Comparison of ENCODE assay signal across 1 mouse cellular context in genomic region chr10:30803587-30804253, GRCm38 (mm10).
TF ChIP-seq lines count a peak whose summit lies in the region.

No protein-coding gene starts in this region.

TF ChIP-seq in CH12.LX, 34 proteins besides CTCF, POLR2A, EP300 and RAD21 (continued from another document):
- TF ChIP-seq NELFE (IDR thresholded peaks at IDR 0.05; ENCODE audit: low read depth, low read length) (no peak), MAX (IDR thresholded peaks at IDR 0.05; ENCODE audit: low read length) (no peak; the same call in 1 of the 2 replicates), IRF4 (IDR thresholded peaks at IDR 0.05; ENCODE audit: low read depth, low read length) (peak; percentile 77), USF1 (IDR thresholded peaks at IDR 0.05; ENCODE audit: low read depth, low read length) (no peak), MEF2A (IDR thresholded peaks at IDR 0.05; ENCODE audit: borderline replicate concordance, low read depth, low read length) (0 out of 2 replicates have a peak, but pooled peaks have one; percentile 25), GABPA (IDR thresholded peaks at IDR 0.05; ENCODE audit: insufficient replicate concordance, low read depth, low read length) (no peak)
